Mouse (Mus musculus) limb, embryonic 14.5 days (tissue): ENCODE results near the gene Mrps6. TPM values are rescaled to one million over a fixed set of nuclear protein-coding genes. Genes with fewer than 3 reads are reported as not detected.

Experiments
- ATAC-seq: fragments of 200-750 bp; cut with Nextera tagmentation; 2 replicates; pipeline ENCODE4 v1.8.0; 2017; ENCODE audit warnings: low read depth, moderate number of reproducible peaks, moderate TSS enrichment; ENCODE audit not compliant: low FRiP score
- DNase-seq: peaks from one replicate; pipeline ENCODE4 v3.0.0-alpha.2; 2015; ENCODE audit warnings: low spot score
- H3K27ac ChIP-seq: fragments of 300-500 bp; sonication (generic); replicated peaks from 2 replicates; pipeline ENCODE4 v1.5.1; 2014; ENCODE audit warnings: low read depth, mild to moderate bottlenecking, low read length, moderate library complexity, mixed read lengths
- H3K27me3 ChIP-seq: fragments of 300-500 bp; sonication (generic); 2 replicates; pipeline ENCODE4 v1.6.1; 2014; ENCODE audit warnings: low read length, mixed read lengths; ENCODE audit not compliant: control insufficient read depth, insufficient read depth
- H3K36me3 ChIP-seq: fragments of 300-500 bp; sonication (generic); 2 replicates; pipeline ENCODE4 v1.6.1; 2014; ENCODE audit warnings: mild to moderate bottlenecking, low read length, moderate library complexity, mixed read lengths; ENCODE audit not compliant: control insufficient read depth, insufficient read depth
- H3K4me1 ChIP-seq: fragments of 300-500 bp; sonication (generic); 2 replicates; pipeline ENCODE4 v1.6.1; 2014; ENCODE audit warnings: antibody characterized with exemption, low read length, mixed read lengths; ENCODE audit not compliant: control insufficient read depth, insufficient read depth
- H3K4me2 ChIP-seq: fragments of 300-500 bp; sonication (generic); replicated peaks from 2 replicates; pipeline ENCODE4 v1.6.1; 2014; ENCODE audit warnings: low read depth, mild to moderate bottlenecking, low read length, moderate library complexity; ENCODE audit not compliant: severe bottlenecking
- H3K4me3 ChIP-seq: fragments of 300-500 bp; sonication (generic); replicated peaks from 2 replicates; pipeline ENCODE4 v1.5.1; 2014; ENCODE audit warnings: low read length
- H3K9ac ChIP-seq: fragments of 300-500 bp; sonication (generic); 2 replicates; pipeline ENCODE4 v1.6.1; 2014; ENCODE audit warnings: mild to moderate bottlenecking, low read depth, low read length, moderate library complexity; ENCODE audit not compliant: severe bottlenecking
- H3K9me3 ChIP-seq: fragments of 300-500 bp; sonication (generic); 2 replicates; pipeline ENCODE4 v1.6.1; 2016; ENCODE audit warnings: low read length; ENCODE audit not compliant: control insufficient read depth
- POLR2A ChIP-seq: fragments of 200-500 bp; IDR thresholded peaks from 2 replicates; pipeline ENCODE4 v1.8.0; 2012; ENCODE audit warnings: inconsistent platforms, mild to moderate bottlenecking, moderate library complexity, borderline replicate concordance; ENCODE audit not compliant: insufficient read depth, insufficient read length; ENCODE audit errors: extremely low read depth
- WGBS: fragments of 180-500 bp; shearing (Covaris S2); extraction: QIAGEN DNeasy Blood & Tissue Kit; methylation state at CpG from one replicate; pipeline ENCODE4 v1.1.7; 2014; 5-methylcytosine and 5-hydroxymethylcytosine counted together
- polyA plus RNA-seq, 2 experiments: library from polyadenylated mRNA; depleted of rRNA in 1 of 2; stranded (reverse) in 1 of 2; unstranded in 1 of 2; fragments of >200 nt; fragmentation: Nextera tagmentation in 1 of 2; extraction: Ambion mirVana in 1 of 2; gene quantifications; 2 replicates each; pipeline versions ENCODE4 v1.2.1 to v1.2.3; 2012 to 2014

Gene Mrps6
- 46.6 and 49.5 TPM in 2 replicates for polyA plus RNA-seq (2012; rRNA removed)
- polyA plus RNA-seq (2014; fragmentation: Nextera tagmentation; extraction: Ambion mirVana): 101 and 109 TPM in 2 replicates

DNA sequence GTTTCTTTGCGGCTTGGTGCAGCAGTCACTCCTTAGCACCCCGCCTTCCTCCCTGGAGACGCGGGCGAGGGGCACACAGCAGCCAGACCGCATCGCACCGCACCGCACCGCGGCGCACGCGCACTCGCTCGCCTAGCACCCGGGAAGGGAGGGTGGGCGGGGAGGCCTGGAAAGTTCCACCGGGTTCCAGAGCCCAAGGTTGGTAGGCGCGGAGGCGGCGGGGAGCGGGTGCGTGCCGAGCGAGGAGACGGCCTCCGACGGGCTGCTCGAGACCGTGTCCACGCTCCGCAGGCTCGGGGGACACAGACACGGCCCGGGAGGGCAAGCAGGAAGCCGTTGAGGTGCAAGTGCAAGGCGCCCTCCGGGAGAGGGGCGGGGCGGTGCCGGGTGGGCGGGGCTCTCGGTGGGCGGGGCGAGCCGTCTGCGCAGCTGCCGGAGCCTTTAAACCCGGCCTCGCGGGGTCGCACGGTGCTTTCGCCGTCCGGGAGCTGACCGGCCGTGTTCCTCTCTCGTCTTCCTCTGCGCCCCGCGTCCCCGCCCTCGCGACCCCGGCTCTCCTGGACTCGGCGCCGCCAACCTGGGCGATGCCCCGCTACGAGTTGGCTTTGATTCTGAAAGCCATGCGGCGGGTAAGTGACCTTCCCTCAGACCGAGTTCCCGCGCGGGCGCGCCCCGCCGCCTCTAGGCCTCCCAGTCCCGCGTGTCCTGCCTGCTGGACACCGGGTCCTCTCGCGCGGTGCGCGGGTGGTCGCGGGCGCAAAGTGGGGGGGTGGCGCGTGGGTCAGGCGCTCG lies at the start of gene Mrps6, which contains the start of the genes Gm49711 and Slc5a3:
Gene Mrps6 (plus strand): TSS at position 419 of the 792 bp plus-strand sequence.
Gene Gm49711 (plus strand): TSS at position 465 of the 792 bp plus-strand sequence.
Gene Slc5a3 (plus strand): TSS at position 471 of the 792 bp plus-strand sequence.
- under 1% methylated on average over 61 of the region's 99 CpGs for WGBS
- Histone ChIP-seq H3K4me3 (peak within 1 kb of the TSS; percentile 87), H3K9me3 (peaks cover 10% of the 10 kb centered on the region), H3K27ac (peak within 1 kb of the TSS; percentile 53), H3K4me1 (peaks cover 12% of the 10 kb centered on the region; the same call in 1 of the 2 replicates), H3K9ac (peak within 1 kb of the TSS; percentile 79), H3K27me3 (no peaks in the 10 kb centered on the region), H3K36me3 (peaks cover 15% of the 10 kb centered on the region), H3K4me2 (peak within 1 kb of the TSS; percentile 85)
- TF ChIP-seq POLR2A: peak; percentile 39; the same call in 1 of the 2 replicates
- peak; percentile 73 for DNase-seq
- ATAC-seq: peak; percentile 95

DNA sequence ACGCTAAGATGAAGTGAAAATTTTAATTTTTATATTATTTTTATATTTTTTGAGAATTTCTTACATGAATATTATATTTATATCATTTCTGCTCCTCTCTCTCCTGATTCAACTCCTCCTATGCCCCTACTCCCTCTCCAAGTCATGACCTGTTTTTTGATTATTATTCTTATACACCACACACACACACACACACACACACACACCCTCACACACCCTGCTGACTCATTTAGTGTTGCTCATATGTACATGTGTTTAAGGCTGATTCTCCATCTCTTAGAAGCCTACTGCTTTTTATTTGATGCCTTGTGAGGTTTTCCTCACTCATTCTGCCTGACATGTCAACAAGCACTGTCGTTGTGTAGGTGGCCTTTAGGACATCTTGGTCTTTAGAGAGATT lies 48.5 kb upstream of the Mrps6 start:
- H3K4me1 ChIP-seq: no peaks in the 10 kb centered on the region
- H3K4me3 ChIP-seq: no peak overlapping the region
- H3K27ac ChIP-seq: no peak overlapping the region
- DNase-seq: no peak
- no peaks in the 10 kb centered on the region for H3K36me3 ChIP-seq
- no peaks in the 10 kb centered on the region for H3K9me3 ChIP-seq
- no peaks in the 10 kb centered on the region for H3K27me3 ChIP-seq
- WGBS: 92% methylated on average over 2 of the region's 2 CpGs
- no peak overlapping the region for H3K9ac ChIP-seq
- no peak for ATAC-seq
- no peak overlapping the region for H3K4me2 ChIP-seq
- TF ChIP-seq POLR2A: no peak

DNA sequence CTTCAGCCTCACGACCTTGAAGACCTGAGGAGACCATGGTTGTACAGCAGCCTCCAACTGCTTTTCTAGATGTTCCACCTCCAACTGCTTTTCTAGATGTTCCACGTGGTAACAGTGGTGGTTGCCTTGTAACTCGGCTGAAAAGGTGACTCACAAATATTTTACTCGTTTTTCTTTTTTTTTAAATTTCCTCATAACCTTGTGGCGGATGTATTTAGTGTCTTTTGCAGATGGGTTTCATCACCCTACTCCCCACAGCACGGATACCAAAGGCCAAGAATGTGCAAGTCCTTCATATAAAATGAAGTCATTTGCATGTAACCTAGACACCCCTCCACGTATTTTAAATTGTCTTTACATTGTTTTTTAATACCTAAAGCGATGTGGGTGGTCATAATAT lies 41.3 kb upstream of the Mrps6 start:
- WGBS: 73% methylated on average over 8 of the region's 8 CpGs
- no peak for TF ChIP-seq POLR2A
- no peak overlapping the region for H3K4me2 ChIP-seq

DNA sequence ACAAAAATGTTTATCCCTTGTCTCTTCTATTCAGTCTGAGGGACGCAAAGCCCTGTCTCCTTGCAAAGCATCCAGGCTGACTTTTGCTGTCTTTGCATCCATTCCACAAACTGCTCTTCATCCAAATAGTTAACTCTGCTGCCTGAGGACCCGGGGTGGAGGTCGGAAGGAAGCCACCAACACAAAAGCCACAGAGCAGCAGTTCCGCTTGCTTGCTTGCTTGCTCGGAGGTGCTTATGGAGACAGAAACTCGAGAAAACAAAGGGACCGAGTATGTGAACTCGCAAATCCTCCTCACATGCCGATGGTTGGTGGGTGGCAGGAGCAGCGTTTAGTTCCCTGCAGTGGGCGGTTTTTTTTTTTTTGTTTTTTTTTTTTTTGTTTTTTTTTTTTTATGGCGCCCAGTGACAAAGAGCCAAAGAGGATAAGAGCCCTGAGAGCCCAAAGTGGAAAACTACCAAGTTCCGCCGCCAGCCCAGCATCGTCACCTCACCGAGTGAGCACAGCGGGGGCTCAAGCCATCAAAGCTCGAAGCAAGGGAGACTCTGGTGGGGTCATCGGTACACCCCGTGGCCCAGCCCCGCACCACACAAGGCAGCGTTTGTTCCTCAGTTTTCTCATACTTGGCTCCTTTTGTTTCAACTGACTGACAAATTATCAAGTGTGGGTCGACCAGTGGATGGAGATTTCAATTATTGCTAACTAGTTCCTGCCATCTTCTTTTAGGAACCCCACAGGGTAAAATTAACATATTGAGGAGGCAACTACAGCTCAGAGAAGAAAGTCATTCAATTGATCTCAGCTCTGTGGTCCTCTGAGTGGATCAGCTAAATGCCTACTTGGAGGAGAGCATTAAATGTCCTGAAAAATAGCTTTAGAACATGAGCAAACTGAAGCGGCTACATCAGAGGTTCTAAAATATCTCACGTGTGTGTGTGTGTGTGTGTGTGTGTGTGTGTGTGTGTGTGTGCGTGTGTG lies 38.6 kb upstream of the Mrps6 start:
- DNase-seq (peak; percentile 29), ATAC-seq (peak; percentile 81; the same call in 1 of the 2 replicates)
- H3K4me1 ChIP-seq: peaks cover 3% of the 10 kb centered on the region; the same call in 1 of the 2 replicates
- H3K9ac ChIP-seq: peak overlapping the region; percentile 62
- H3K9me3 ChIP-seq: no peaks in the 10 kb centered on the region
- 10% methylated on average over 26 of the region's 26 CpGs for WGBS
- peak overlapping the region; percentile 15; the same call in 1 of the 2 replicates for H3K27ac ChIP-seq
- no peaks in the 10 kb centered on the region for H3K36me3 ChIP-seq
- peak overlapping the region; percentile 35 for H3K4me3 ChIP-seq
- H3K4me2 ChIP-seq: peak overlapping the region; percentile 52
- H3K27me3 ChIP-seq: no peaks in the 10 kb centered on the region
- TF ChIP-seq POLR2A: peak; percentile 55; the same call in 1 of the 2 replicates

More for the DNA sequence above, 41.3 kb upstream of the Mrps6 start:
- Histone ChIP-seq H3K36me3 (no peaks in the 10 kb centered on the region), H3K27ac (no peak overlapping the region), H3K4me3 (no peak overlapping the region), H3K4me1 (peaks cover 3% of the 10 kb centered on the region; the same call in 1 of the 2 replicates), H3K27me3 (no peaks in the 10 kb centered on the region), H3K9me3 (no peaks in the 10 kb centered on the region), H3K9ac (no peak overlapping the region)
- ATAC-seq (no peak), DNase-seq (no peak)
